Mouse (Mus musculus) cerebellum, postnatal 4 days (tissue): ENCODE data around the gene C8g.

Experiments used
- DNase-seq, 2 experiments: peaks; one replicate each; pipeline ENCODE4 v3.0.0; 2022; ENCODE audit warnings: low spot score in 2 of 2, mixed read lengths in 1 of 2

C8g gene

GRCm38 (mm10) chr2:25500576-25501405 is 728 bp downstream of the C8g start, which contains the start of gene Fbxw5:
Gene Fbxw5, plus strand, starts transcription at chr2:25500750.
- peak; percentile 46 to 73 for DNase-seq

- DNase-seq = no peak
Observed at GRCm38 (mm10) chr2:25500071-25500575, 1.4 kb downstream of the C8g start.

- DNase-seq = no peak
Observed at GRCm38 (mm10) chr2:25498622-25499478, 2.7 kb downstream of the C8g start.

DNA sequence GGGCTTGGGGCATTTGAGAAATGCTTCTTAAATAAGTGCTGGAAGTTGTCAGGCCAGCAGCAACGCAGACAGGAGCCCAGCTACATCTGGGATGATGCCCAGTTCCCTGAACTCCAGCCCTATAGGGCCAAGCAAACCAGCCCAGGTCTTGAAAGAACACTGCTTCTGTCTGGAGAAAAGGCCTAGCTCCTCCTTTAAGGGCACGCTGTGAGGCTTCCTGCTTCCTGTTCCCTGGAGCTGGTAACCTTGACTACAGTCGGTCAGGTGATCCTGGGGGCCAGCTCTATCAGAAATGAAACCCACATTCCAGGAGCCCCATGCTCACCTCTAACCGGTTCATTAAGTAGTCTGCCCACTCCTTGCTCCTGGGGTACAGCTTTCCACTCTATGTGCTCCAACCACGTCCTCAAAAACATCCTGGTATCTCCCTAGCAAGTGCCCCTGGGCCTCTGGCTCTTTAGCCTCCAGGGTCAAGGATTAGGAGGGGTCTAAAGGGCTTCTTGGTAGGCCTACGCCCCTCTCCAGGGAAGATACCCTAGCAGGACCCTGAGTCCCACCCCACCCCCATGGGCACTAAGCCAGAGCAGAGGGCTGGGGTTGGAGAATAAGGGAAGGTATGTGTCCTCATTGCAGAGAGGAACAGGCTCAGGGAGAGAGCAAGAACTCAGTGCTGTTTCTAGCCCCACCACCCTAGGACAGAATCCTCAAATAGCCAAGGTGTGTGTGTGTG is 3.5 kb downstream of the C8g start:
- DNase-seq = no peak

DNA sequence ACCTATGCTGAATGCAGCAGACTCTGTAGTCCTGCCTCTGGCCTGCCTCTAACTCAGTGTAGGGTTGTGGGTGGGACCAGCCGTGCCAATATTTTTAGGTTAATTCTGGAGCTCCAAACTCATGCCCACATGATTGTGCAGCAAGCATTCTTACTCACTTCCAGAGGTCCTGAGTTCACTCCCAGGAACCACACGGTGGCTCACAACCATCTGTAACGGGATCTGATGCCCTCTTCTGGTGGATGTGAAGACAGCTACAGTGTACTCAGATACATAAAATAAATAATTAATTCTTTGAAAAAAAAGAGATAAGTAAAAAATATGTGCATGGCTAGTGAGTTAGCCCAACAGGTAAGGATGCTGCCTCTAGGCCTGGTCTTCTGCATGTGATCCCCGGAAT is 5.1 kb downstream of the C8g start:
- DNase-seq = no peak

GRCm38 (mm10) chr2:25493476-25493961 is 8.0 kb downstream of the C8g start, which contains the start of gene Lcn12:
Gene Lcn12, minus strand, starts transcription at chr2:25493911.
- DNase-seq = no peak

GRCm38 (mm10) chr2:25492988-25493387 is 8.5 kb downstream of the C8g start:
- DNase-seq = no peak

DNA sequence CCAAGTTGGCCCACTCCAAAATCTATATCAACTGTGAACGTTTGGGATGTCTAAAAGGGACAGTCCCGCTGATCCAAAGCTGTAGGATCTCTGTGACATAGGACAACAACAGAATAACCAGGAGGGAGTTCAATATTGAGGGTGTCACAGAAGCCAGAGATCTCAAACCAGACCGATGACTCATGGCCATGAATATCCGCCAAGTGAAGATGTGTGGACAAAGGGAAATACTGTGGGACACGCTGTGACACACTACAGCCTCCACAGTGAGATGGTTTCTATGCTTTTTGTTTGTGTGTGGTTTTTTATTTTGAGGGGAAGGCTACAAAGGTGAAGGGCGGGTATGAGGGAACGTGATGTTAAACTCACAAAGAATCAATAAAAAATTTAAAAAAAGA is 12.8 kb downstream of the C8g start:
- no peak for DNase-seq

DNA sequence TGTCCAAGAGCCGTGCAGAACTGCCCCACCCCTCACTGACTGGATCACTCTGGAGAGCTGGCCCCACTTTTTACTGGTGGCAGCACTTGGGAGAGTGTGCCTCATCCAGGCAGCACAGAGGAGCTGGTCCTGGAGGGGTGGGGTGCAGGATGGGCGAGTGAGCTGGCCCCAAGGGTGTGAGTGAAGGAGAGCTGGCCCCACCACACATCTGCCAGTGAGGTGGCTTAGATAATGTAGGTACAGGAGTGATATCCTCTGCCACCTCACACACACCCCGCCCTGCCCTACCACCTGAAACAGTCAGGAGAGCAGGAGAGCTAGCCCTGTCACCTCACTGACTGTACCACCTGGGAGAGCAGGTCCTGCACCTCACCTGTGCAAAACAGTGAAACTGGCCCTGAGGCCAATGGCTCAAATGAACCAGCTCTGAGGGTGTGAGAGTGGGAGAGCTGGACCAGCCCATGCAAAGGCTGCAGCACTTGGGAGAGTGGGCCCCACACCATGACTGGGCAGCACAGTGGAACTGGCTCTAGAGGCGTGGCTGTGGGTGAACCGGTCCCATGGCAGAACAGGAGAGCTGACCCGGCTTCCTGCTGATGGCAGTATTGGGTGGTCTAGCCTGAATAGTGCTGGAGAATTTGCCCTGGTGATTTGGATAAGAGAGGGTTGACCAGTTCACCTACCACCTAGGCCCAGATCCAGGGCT is 13.4 kb downstream of the C8g start:
- no peak for DNase-seq

DNA sequence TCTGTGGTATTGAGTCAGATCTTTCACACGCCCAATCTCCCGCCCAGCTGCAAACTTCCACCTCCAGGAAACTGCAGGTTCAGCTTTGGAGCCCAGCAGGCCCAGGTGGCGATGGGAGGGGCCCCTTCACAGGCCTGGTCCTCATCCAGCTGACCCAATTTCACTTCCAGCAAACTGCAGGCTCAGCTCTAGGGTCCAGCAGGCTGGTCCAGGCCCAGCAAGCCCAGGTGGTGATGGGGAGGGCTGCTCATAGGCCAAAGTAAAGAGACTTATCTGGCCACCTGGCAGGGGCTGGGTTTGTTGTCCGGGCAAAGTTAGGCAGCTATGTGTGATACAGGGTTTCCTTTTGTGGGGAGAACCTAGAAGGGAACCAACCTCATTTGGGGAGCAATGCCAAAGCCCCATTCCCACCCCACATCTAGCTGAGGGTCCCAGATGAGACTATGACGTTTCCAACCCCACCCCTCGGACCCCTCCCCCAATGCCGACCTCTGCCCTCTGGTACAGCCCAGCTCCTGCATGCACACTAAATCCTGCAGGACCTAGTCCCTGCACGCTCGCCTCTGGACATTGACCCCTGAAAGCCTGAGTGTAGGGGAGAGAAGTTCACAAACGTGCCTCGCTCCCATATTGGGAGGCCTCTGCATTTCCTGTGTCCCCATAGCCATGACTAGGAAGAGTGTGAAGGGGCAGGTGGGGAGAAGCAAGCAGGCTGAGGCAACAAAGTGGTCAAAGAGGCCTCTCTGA is 16.4 kb downstream of the C8g start:
- peak in 1 of 2 experiments; percentile 27 for DNase-seq

- no peak for DNase-seq
Observed at GRCm38 (mm10) chr2:25482969-25483368, 18.6 kb downstream of the C8g start.

- DNase-seq = no peak
Observed at GRCm38 (mm10) chr2:25480541-25480940, 21.0 kb downstream of the C8g start.

DNA sequence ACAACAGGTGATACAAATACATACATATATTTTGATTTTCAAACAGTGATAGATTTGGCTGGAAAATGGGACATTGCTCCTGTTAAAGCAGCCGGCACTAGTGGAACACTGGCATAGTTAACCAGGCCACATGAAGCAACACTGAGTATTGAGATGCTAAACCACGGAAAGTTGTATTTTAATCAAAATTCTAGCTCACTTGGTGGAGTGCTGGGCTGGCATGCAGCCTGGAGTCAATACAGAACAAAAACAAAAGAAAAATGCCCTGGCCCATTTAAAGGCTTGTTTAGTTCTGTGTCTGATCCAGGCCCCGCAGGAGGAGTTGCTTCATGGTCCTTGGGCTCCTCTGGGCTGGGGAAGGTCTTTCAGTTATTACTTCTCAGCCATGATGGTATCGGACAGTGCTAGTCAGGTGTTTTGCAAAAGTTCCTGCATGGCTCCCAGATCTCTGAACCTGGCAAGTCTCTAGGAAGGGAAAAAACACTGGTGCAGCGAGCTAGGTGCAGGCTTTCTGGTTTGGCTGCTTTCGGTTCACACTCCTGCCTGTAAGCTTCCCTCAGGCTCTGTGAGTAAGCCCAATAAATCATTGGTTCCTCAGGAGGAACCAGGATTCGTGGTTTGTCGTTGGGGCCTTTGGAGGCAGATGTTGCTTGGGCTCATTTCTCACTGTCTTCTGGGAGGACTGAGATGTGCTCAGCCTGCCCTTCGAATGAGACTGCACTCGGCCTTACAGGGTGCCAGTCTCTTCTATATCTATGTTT is 21.8 kb downstream of the C8g start:
- no peak for DNase-seq

- DNase-seq = no peak
Observed at GRCm38 (mm10) chr2:25477967-25478675, 23.4 kb downstream of the C8g start.

GRCm38 (mm10) chr2:25477541-25477940 is 24.0 kb downstream of the C8g start:
- DNase-seq = no peak

- DNase-seq = no peak
Observed at GRCm38 (mm10) chr2:25472550-25472949, 29.0 kb downstream of the C8g start.

GRCm38 (mm10) chr2:25469969-25470368 is 31.6 kb downstream of the C8g start, which contains the start of gene Ptgds:
Gene Ptgds, minus strand, starts transcription at chr2:25470046.
- no peak for DNase-seq
